Mouse (Mus musculus) forebrain, embryonic 16.5 days (tissue): Measurements from ENCODE around the gene Smurf1. TPM values are rescaled to one million over a fixed set of nuclear protein-coding genes. Genes with fewer than 3 reads are reported as not detected.

Experiments
- ATAC-seq: fragments of 200-750 bp; cut with Nextera tagmentation; 2 replicates; pipeline ENCODE4 v1.8.0; 2017; ENCODE audit warnings: mild to moderate bottlenecking, moderate library complexity
- H3K27ac ChIP-seq: fragments of 300-500 bp; sonication (generic); 2 replicates; pipeline ENCODE4 v1.5.1; 2014; ENCODE audit warnings: low read length, control low read depth
- H3K27me3 ChIP-seq: fragments of 300-500 bp; sonication (generic); replicated peaks from 2 replicates; pipeline ENCODE4 v1.6.1; 2014; ENCODE audit warnings: low read length; ENCODE audit not compliant: control insufficient read depth, insufficient read depth
- H3K36me3 ChIP-seq: fragments of 300-500 bp; sonication (generic); 2 replicates; pipeline ENCODE4 v1.6.1; 2014; ENCODE audit not compliant: control insufficient read depth, insufficient read depth
- H3K4me1 ChIP-seq: fragments of 300-500 bp; sonication (generic); replicated peaks from 2 replicates; pipeline ENCODE4 v1.6.1; 2014; ENCODE audit warnings: low read length; ENCODE audit not compliant: control insufficient read depth, insufficient read depth
- H3K4me2 ChIP-seq: fragments of 300-500 bp; sonication (generic); 2 replicates; pipeline ENCODE4 v1.6.1; 2014; ENCODE audit warnings: mild to moderate bottlenecking, low read length, control low read depth
- H3K4me3 ChIP-seq: fragments of 300-500 bp; sonication (generic); replicated peaks from 2 replicates; pipeline ENCODE4 v1.5.1; 2014; ENCODE audit warnings: mild to moderate bottlenecking, low read length, control low read depth
- H3K9ac ChIP-seq: fragments of 300-500 bp; sonication (generic); replicated peaks from 2 replicates; pipeline ENCODE4 v1.6.1; 2014; ENCODE audit warnings: low read depth, low read length, control low read depth
- H3K9me3 ChIP-seq: fragments of 300-500 bp; sonication (generic); 2 replicates; pipeline ENCODE4 v1.6.1; 2016; ENCODE audit warnings: low read length; ENCODE audit not compliant: control insufficient read depth
- WGBS: fragments of 180-500 bp; shearing (Covaris S2); extraction: QIAGEN DNeasy Blood & Tissue Kit; methylation state at CpG from one replicate; pipeline ENCODE4 v1.1.7; 2014; 5-methylcytosine and 5-hydroxymethylcytosine counted together
- polyA plus RNA-seq: library from polyadenylated mRNA; unstranded; fragments of >200 nt; fragmentation: Nextera tagmentation; extraction: Ambion mirVana; gene quantifications from 2 replicates; pipeline ENCODE4 v1.2.1, GENCODE M21; 2015

Smurf1 gene
- polyA plus RNA-seq, 1 experiment from 2014 or later, result 28.2 TPM

- Histone ChIP-seq H3K9me3 (no peaks in the 10 kb centered on the region), H3K4me2 (no peak overlapping the region), H3K4me1 (peaks cover 4% of the 10 kb centered on the region), H3K9ac (no peak overlapping the region), H3K36me3 (peaks cover 19% of the 10 kb centered on the region), H3K4me3 (no peak overlapping the region), H3K27ac (no peak overlapping the region), H3K27me3 (no peaks in the 10 kb centered on the region)
- no peak for ATAC-seq
- WGBS, result 12% methylated on average over 7 of the region's 7 CpGs
Observed at GRCm38 (mm10) chr5:144897881-144898280, 67.8 kb downstream of the Smurf1 start.

- H3K9me3 ChIP-seq, result no peaks in the 10 kb centered on the region
- H3K4me1 ChIP-seq, result no peaks in the 10 kb centered on the region
- H3K9ac ChIP-seq, result no peak overlapping the region
- H3K27ac ChIP-seq, result no peak overlapping the region
- no peak for ATAC-seq
- no peak overlapping the region for H3K4me2 ChIP-seq
- 80% methylated on average over 11 of the region's 11 CpGs for WGBS
- H3K36me3 ChIP-seq, result peaks cover 44% of the 10 kb centered on the region
- H3K27me3 ChIP-seq, result no peaks in the 10 kb centered on the region
- no peak overlapping the region for H3K4me3 ChIP-seq
Observed at GRCm38 (mm10) chr5:144891276-144891675, 74.4 kb downstream of the Smurf1 start.

- no peak overlapping the region for H3K4me2 ChIP-seq
- WGBS, result 88% methylated on average over 9 of the region's 9 CpGs
- H3K4me3 ChIP-seq, result no peak overlapping the region
- H3K36me3 ChIP-seq, result peaks cover 38% of the 10 kb centered on the region
- H3K9ac ChIP-seq, result no peak overlapping the region
- no peaks in the 10 kb centered on the region for H3K27me3 ChIP-seq
- ATAC-seq, result no peak
- H3K27ac ChIP-seq, result no peak overlapping the region
- no peaks in the 10 kb centered on the region for H3K9me3 ChIP-seq
- no peaks in the 10 kb centered on the region for H3K4me1 ChIP-seq
Observed at GRCm38 (mm10) chr5:144885968-144886650, 79.5 kb downstream of the Smurf1 start.

- H3K4me2 ChIP-seq, result no peak overlapping the region
- 76% methylated on average over 13 of the region's 13 CpGs for WGBS
- H3K27ac ChIP-seq, result no peak overlapping the region
- no peaks in the 10 kb centered on the region for H3K27me3 ChIP-seq
- ATAC-seq, result no peak
- peaks cover 41% of the 10 kb centered on the region for H3K36me3 ChIP-seq
- H3K9me3 ChIP-seq, result no peaks in the 10 kb centered on the region
- H3K4me1 ChIP-seq, result no peaks in the 10 kb centered on the region
- no peak overlapping the region for H3K9ac ChIP-seq
- H3K4me3 ChIP-seq, result no peak overlapping the region
Observed at GRCm38 (mm10) chr5:144884629-144885217, 80.9 kb downstream of the Smurf1 start.

- Histone ChIP-seq H3K4me2 (no peak overlapping the region), H3K27me3 (no peaks in the 10 kb centered on the region), H3K27ac (no peak overlapping the region), H3K4me3 (no peak overlapping the region), H3K9ac (no peak overlapping the region), H3K9me3 (no peaks in the 10 kb centered on the region), H3K4me1 (no peaks in the 10 kb centered on the region), H3K36me3 (peaks cover 20% of the 10 kb centered on the region)
- ATAC-seq, result peak; percentile 45
- 79% methylated on average over 14 of the region's 14 CpGs for WGBS
Observed at GRCm38 (mm10) chr5:144881670-144882399, 83.8 kb downstream of the Smurf1 start.

- no peaks in the 10 kb centered on the region for H3K9me3 ChIP-seq
- no peaks in the 10 kb centered on the region for H3K27me3 ChIP-seq
- ATAC-seq, result no peak
- H3K4me3 ChIP-seq, result no peak overlapping the region
- H3K9ac ChIP-seq, result no peak overlapping the region
- H3K36me3 ChIP-seq, result peaks cover 10% of the 10 kb centered on the region
- no peak overlapping the region for H3K4me2 ChIP-seq
- no peaks in the 10 kb centered on the region for H3K4me1 ChIP-seq
- WGBS, result 96% methylated on average over 15 of the region's 15 CpGs
- H3K27ac ChIP-seq, result no peak overlapping the region
Observed at GRCm38 (mm10) chr5:144877021-144877420, 88.6 kb downstream of the Smurf1 start.

- H3K27ac ChIP-seq, result no peak overlapping the region
- no peaks in the 10 kb centered on the region for H3K4me1 ChIP-seq
- no peak overlapping the region for H3K4me3 ChIP-seq
- WGBS, result 10% methylated on average over 13 of the region's 13 CpGs
- H3K4me2 ChIP-seq, result no peak overlapping the region
- H3K9ac ChIP-seq, result no peak overlapping the region
- peak; percentile 44; the same call in 1 of the 2 replicates for ATAC-seq
- no peaks in the 10 kb centered on the region for H3K27me3 ChIP-seq
- H3K36me3 ChIP-seq, result peaks cover 3% of the 10 kb centered on the region; the same call in 1 of the 2 replicates
- H3K9me3 ChIP-seq, result no peaks in the 10 kb centered on the region
Observed at GRCm38 (mm10) chr5:144875892-144876291, 89.8 kb downstream of the Smurf1 start.

GRCm38 (mm10) chr5:144875227-144875626, 90.4 kb downstream of the Smurf1 start:
- no peaks in the 10 kb centered on the region for H3K4me1 ChIP-seq

GRCm38 (mm10) chr5:144872867-144873266, 92.8 kb downstream of the Smurf1 start:
- H3K9ac ChIP-seq, result no peak overlapping the region
- no peak for ATAC-seq

More at GRCm38 (mm10) chr5:144875227-144875626, 90.4 kb downstream of the Smurf1 start:
- ATAC-seq, result no peak
- Histone ChIP-seq H3K27ac (no peak overlapping the region), H3K27me3 (no peaks in the 10 kb centered on the region), H3K4me2 (no peak overlapping the region), H3K9ac (no peak overlapping the region), H3K4me3 (no peak overlapping the region), H3K9me3 (no peaks in the 10 kb centered on the region), H3K36me3 (no peaks in the 10 kb centered on the region; the same call in 1 of the 2 replicates)
- 89% methylated on average over 6 of the region's 6 CpGs for WGBS

More at GRCm38 (mm10) chr5:144872867-144873266, 92.8 kb downstream of the Smurf1 start:
- Histone ChIP-seq H3K36me3 (no peaks in the 10 kb centered on the region; the same call in 1 of the 2 replicates), H3K27me3 (no peaks in the 10 kb centered on the region), H3K27ac (no peak overlapping the region), H3K9me3 (no peaks in the 10 kb centered on the region), H3K4me1 (no peaks in the 10 kb centered on the region), H3K4me2 (no peak overlapping the region), H3K4me3 (no peak overlapping the region)
- WGBS, result 77% methylated on average over 3 of the region's 3 CpGs
